ENCODE assay signal across 12 mouse cellular contexts in the genomic region with DNA sequence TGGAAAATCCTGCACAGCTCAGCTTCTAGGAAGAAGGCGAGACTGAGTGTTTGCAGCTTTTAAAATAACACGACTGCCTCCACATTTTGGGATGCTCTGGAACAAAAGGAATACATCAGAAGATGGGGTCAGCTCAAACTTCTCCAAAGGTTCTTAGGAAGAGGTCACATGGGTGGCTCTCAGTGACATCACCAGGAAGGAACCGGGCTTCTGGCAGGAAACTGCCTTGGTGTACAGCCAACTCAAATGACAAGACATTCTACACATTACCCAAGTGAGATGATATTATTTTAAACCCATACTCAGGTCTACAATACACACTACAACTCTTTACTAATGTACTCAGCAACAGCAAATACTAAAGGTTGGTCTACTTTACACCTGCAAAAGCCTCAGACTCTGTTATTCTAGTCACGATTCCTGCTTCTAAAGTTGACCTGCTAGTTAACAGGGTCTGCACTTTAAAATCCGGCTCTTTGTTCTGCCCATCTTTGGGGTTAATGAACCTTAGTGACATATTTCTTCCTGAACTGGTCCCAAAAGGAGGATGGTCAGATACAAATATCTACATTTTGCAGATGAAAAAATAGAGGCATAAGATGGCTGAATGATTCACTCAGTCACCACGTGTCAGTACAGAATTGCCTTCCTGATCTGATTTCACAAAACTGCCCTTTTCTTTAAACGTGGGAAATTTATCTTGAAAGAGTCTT. TPM values are rescaled to one million over a fixed set of nuclear protein-coding genes. Genes with fewer than 3 reads are reported as not detected.
A peak's percentile ranks its signal among the peaks of the same experiment; 100 is the strongest.
DNase-seq lines count a peak whose midpoint lies in the region; ATAC-seq and TF ChIP-seq lines count a peak whose summit lies in the region.
"Had no signal": no experiment of that assay in that cellular context is flagged by ENCODE, and none has a peak within 500 bp of the region (broad histone marks: within the 10 kb centered on the region; RNA-seq: fewer than 3 reads in every experiment).

No protein-coding gene starts in this region.

- no peak overlapping the region for H3K4me3 ChIP-seq in gastrocnemius, adult 2 months
- no peak overlapping the region for H3K4me3 ChIP-seq in C2C12 (ENCODE audit: insufficient read depth, poor library complexity, severe bottlenecking)
- no peak overlapping the region for H3K4me3 ChIP-seq in heart, embryonic 16.5 days (ENCODE audit: low read length)
- no peak overlapping the region for H3K4me3 ChIP-seq in lung, embryonic 14.5 days (ENCODE audit: low read depth, low read length)
- H3K4me3 ChIP-seq: erythroblast, embryonic 14.5 days; hindbrain, embryonic 10.5 days; midbrain, embryonic 12.5 days had no signal

- peak overlapping the region; percentile 62 for H3K27ac ChIP-seq in gastrocnemius, adult 2 months
- H3K27ac ChIP-seq in heart, embryonic 16.5 days (ENCODE audit: low read length): peak overlapping the region; percentile 68
- peak overlapping the region; percentile 63 for H3K27ac ChIP-seq in lung, embryonic 14.5 days (ENCODE audit: low read depth)
- H3K27ac ChIP-seq: hindbrain, embryonic 10.5 days; midbrain, embryonic 12.5 days had no signal

- 52% methylated on average over 7 of the region's 7 CpGs for WGBS in heart, embryonic 16.5 days
- WGBS in lung, embryonic 14.5 days: 38% methylated on average over 7 of the region's 7 CpGs

- DNase-seq in gastrocnemius, adult 2 months: no peak
- DNase-seq in gastrocnemius, postnatal 4 days (ENCODE audit: low spot score in 2 of 2): no peak
- peak; percentile 73 for DNase-seq in lung, embryonic 14.5 days
- no peak for DNase-seq in retina, postnatal 1 day
- DNase-seq in ovary, adult 18-20 months (ENCODE audit: low spot score): no peak
- DNase-seq in urinary bladder, adult 18-20 months (ENCODE audit: low spot score in 2 of 2): no peak
- DNase-seq: cerebellum, adult 9-11 months had no signal

- H3K9ac ChIP-seq in heart, embryonic 16.5 days (ENCODE audit: low read length): no peak overlapping the region
- no peak overlapping the region for H3K9ac ChIP-seq in lung, embryonic 14.5 days
- H3K9ac ChIP-seq: midbrain, embryonic 12.5 days had no signal

- 0 out of 2 replicates have a peak, but pooled peaks have one; percentile 34 for ATAC-seq in heart, embryonic 16.5 days (replicated peaks; ENCODE audit: extremely low read depth, insufficient read depth, low FRiP score)
- peak; percentile 54; the same call in 1 of the 2 replicates for ATAC-seq in lung, embryonic 14.5 days (ENCODE audit: insufficient read depth)

- H3ac ChIP-seq in C2C12 (ENCODE audit: control insufficient read depth, insufficient read length, low read depth): no peak overlapping the region

- no peaks in the 10 kb centered on the region for H3K79me3 ChIP-seq in C2C12 (ENCODE audit: low read depth)

- H3K36me3 ChIP-seq in C2C12 (ENCODE audit: control insufficient read depth, insufficient read depth): no peaks in the 10 kb centered on the region
- no peaks in the 10 kb centered on the region for H3K36me3 ChIP-seq in heart, embryonic 16.5 days (ENCODE audit: control insufficient read depth, insufficient read depth)
- no peaks in the 10 kb centered on the region for H3K36me3 ChIP-seq in lung, embryonic 14.5 days (ENCODE audit: insufficient read depth)
- H3K36me3 ChIP-seq: hindbrain, embryonic 10.5 days; midbrain, embryonic 12.5 days had no signal

- H3K4me1 ChIP-seq in heart, embryonic 16.5 days (ENCODE audit: control insufficient read depth, insufficient read depth, low read length): peaks cover 5% of the 10 kb centered on the region
- peaks cover 8% of the 10 kb centered on the region; the same call in 1 of the 2 replicates for H3K4me1 ChIP-seq in lung, embryonic 14.5 days (ENCODE audit: insufficient read depth)

- H3K9me3 ChIP-seq in heart, embryonic 16.5 days (replicated peaks; ENCODE audit: control insufficient read depth, low read length): no peaks in the 10 kb centered on the region
- H3K9me3 ChIP-seq in lung, embryonic 14.5 days (ENCODE audit: low read depth, low read length): no peaks in the 10 kb centered on the region
- H3K9me3 ChIP-seq: hindbrain, embryonic 10.5 days; midbrain, embryonic 12.5 days had no signal

- intact Hi-C loops in gastrocnemius, adult 2 months (cut with DNase I): no loop called here

- H3K27me3 ChIP-seq in C2C12 (ENCODE audit: control insufficient read depth, insufficient read depth, insufficient read length): no peaks in the 10 kb centered on the region
- H3K27me3 ChIP-seq in heart, embryonic 16.5 days (ENCODE audit: control insufficient read depth, insufficient read depth, low read length): no peaks in the 10 kb centered on the region
- H3K27me3 ChIP-seq in lung, embryonic 14.5 days (ENCODE audit: insufficient read depth, low read length): no peaks in the 10 kb centered on the region
- H3K27me3 ChIP-seq: midbrain, embryonic 12.5 days had no signal

- H3K79me2 ChIP-seq in C2C12 (ENCODE audit: control insufficient read depth, insufficient read depth): no peaks in the 10 kb centered on the region

- H3K4me2 ChIP-seq in heart, embryonic 16.5 days (ENCODE audit: low read depth, low read length): no peak overlapping the region
- no peak overlapping the region for H3K4me2 ChIP-seq in lung, embryonic 14.5 days
- H3K4me2 ChIP-seq: midbrain, embryonic 12.5 days had no signal

- TF ChIP-seq CTCF in gastrocnemius, adult 2 months (IDR thresholded peaks at IDR 0.05): no peak
- no peak for TF ChIP-seq CTCF in C2C12 (IDR thresholded peaks at IDR 0.05; ENCODE audit: control insufficient read depth, insufficient read depth, insufficient read length)
- no peak for TF ChIP-seq CTCF in lung, embryonic 14.5 days (IDR thresholded peaks at IDR 0.05; ENCODE audit: low read depth)

TF ChIP-seq in C2C12, 6 proteins besides CTCF, POLR2A, EP300 and RAD21:
- TF ChIP-seq USF1 (IDR thresholded peaks at IDR 0.05; ENCODE audit: low read depth) (peak; percentile 57), MAX (IDR thresholded peaks at IDR 0.05) (no peak), MYOD1 (IDR thresholded peaks at IDR 0.05; ENCODE audit: control insufficient read depth, insufficient read length, low read depth) (no peak)

RNA-seq across cellular contexts. Expression of gene Ttc7b, which starts 18.0 kb away (rescaled TPM):
- 100 to 1,000 TPM; 147 to 160 TPM for total RNA-seq in gastrocnemius, adult 2 months (2021)
- 10 to 100 TPM; 56.6 to 59.0 TPM for total RNA-seq in gastrocnemius, postnatal 4 days (2021)
- polyA plus RNA-seq in C2C12 (2012; fragmentation: generic; extraction: Trizol): 9.2 TPM
- polyA plus RNA-seq in heart, embryonic 16.5 days (2015; fragmentation: Nextera tagmentation; extraction: Ambion mirVana): 6.7 and 7.3 TPM in 2 replicates
- polyA plus RNA-seq in lung, embryonic 14.5 days (2014; fragmentation: Nextera tagmentation; extraction: Ambion mirVana): 6.3 and 8.1 TPM in 2 replicates
